Mouse (Mus musculus) neural tube, embryonic 10.5 days (tissue): ENCODE data around the gene Thop1.
"Not testable (repeated sequence)": the region's sequence is repeated elsewhere in the genome, so short reads cannot be mapped to it uniquely, and the experiment has no call there.

ENCODE experiments used
- DNase-seq: peaks from one replicate; pipeline ENCODE4 v3.0.0-alpha.2; 2017; ENCODE audit warnings: low spot score; ENCODE audit errors: extremely low spot score

The Thop1 gene

GRCm38 (mm10) chr10:81057406-81058130, 12.3 kb upstream of the Thop1 start:
- no peak for DNase-seq

DNA sequence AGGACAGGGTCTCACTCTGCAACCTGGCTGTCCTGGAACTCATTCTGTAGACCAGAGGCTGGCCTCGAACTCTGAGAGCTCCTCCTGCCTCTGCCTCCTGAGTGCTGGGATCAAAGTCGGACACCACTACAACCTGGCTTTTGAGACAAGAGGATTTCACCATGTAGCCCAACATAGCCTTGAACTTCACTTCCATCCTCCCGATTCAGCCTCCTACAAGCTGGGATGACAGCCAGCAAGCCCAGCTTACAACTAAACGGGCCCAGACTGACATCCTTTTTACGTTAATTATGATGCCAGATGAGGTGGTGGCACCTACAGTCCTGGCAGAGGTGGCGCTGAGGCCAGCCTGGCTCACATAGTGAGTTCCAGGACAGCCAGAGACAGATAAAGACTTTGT, 10.9 kb upstream of the Thop1 start:
- no peak for DNase-seq

- DNase-seq = peak; percentile 97
These were observed 10.0 kb upstream of the Thop1 start, which contains the start of gene Sgta for GRCm38 (mm10) chr10:81059603-81060543. Gene Sgta, minus strand, starts transcription at chr10:81060181.

DNA sequence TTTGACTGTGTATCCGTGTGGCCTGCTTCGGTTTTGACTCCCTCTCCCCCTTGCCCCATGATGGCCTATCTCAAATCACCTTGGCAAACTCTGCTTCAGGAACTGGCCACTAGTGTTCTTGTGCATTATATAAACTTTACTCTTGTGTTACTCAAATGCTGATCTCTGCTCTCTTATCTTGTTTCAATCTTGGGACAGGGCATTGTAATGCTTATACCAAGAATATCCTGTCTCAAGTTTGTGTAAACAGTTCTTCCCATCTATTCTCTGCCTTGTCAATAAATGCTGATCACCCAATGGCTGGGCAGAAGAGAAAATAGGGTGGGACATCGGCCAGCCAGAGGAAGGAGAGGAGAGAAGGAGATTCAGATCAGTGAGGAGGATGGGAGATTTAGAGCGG, 7.1 kb upstream of the Thop1 start:
- no peak for DNase-seq

DNA sequence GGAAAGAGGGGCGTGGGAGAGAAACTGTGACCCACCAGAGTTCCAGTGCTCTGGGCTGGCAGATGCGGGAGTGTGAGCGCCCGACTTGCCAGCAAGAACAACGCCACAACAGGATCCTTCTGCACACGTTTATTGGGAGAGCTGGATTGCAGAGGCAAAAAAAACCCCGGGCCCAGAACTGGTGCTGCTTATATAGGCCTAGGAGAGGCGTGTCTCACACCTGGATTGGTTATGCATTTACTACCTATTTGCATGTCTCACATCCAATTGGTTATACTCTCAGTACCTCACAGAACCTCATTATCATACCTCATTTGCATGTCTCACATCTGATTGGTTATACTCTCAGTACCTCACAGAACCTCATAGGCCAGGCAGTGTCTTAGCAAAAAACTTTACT, 5.3 kb upstream of the Thop1 start:
- DNase-seq = not testable (repeated sequence)

DNA sequence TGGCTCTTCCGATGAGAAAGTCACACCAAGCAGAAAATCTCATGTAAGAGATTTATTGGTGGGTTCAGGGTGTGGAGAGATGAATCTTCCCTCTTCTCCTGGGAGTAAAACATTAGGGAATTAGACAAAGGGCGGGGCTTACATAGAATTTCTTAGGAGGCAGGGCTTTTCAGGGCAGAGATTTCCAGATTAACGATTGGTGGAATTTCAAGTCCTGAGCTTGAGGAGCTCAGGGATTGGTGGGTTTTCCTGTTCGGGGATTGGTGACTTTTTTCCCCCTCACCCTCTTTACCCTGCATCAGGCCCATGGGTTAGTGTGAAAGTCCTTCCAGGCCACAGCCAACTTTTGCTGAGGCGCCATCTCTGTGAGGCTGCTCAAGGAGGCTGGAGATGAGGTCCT, 1.1 kb upstream of the Thop1 start:
- no peak for DNase-seq

DNA sequence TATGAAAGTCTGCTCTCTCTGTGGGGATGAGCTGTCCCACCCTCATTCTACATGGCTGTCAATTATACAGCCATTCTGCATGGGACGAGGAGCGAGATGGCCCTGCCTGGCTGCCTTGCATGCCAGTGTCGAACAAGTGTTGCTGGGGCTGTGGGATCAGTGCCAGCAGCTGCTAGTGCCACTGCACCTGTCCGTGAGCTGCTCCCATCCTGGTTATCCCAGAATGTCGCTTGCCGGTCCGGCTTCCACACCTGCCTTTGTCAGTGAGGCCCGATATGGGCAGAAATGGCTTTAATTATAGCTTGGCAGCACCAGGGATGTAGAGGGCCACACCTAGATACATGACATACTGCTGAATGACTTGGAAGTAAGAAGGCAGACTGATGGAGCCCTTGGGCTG, 2.5 kb downstream of the Thop1 start:
- DNase-seq = no peak

GRCm38 (mm10) chr10:81073464-81073863, 3.6 kb downstream of the Thop1 start:
- DNase-seq = no peak

GRCm38 (mm10) chr10:81075734-81076133, 5.9 kb downstream of the Thop1 start:
- DNase-seq = no peak

DNA sequence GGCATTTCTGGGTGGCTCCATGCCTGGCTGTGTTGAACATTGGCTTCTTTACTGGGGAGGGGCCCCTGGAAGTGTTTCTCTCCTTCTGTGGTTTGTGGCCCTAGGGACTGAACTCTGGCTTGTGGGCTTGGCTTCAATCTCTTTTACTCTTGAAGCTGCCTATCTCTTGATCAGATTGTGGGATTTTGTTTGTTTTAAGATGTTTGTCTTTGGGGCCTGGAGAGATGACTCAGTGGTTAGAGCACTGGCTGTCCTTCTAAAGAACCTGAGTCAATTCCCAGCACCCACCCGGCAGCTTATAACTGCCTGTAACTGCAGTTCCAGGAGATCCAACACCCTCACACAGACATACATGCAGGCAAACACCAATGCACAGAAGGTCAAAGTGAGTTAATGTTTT, 6.5 kb downstream of the Thop1 start:
- no peak for DNase-seq

DNA sequence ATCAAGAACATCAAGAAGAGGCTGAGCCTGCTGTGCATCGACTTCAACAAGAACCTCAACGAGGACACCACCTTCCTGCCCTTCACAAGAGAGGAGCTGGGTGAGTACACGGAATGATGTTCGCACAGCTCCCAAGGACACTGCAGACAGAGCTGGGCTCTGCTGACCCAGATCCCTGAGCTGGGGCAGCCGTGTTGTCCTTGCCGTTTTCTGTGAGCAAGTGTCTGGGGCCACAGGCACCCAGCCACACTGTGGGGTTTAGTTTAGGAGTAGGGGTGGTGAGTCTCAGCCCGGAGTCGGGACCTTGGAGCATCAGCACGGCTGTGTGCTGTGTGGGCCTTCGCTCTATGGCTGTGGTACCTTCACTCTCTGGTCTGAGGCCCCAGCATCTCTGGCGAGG, 8.1 kb downstream of the Thop1 start:
- no peak for DNase-seq

GRCm38 (mm10) chr10:81080008-81080655, 10.3 kb downstream of the Thop1 start:
- DNase-seq = no peak

GRCm38 (mm10) chr10:81082168-81082960, 12.5 kb downstream of the Thop1 start:
- DNase-seq = peak; percentile 67

DNA sequence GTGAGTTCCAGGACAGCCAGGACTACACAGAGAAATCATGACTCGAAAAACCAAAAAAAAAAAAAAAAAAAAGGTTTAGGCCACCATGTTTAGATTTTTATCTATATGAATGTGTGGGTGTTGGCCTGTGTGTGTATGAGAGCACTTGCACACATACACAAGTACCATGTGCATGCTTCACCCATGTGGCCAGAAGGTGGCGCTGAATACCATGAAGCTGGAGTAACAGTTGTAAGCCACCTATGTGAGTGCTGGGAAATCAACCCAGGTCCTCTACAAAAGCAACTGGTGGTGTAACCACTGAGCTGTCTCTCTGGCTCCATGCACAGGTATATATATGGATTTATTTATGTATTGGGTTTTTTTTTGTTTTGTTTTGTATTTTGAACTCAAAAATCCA, 17.2 kb downstream of the Thop1 start:
- DNase-seq = no peak

GRCm38 (mm10) chr10:81089216-81089615, 19.4 kb downstream of the Thop1 start:
- DNase-seq = no peak

DNA sequence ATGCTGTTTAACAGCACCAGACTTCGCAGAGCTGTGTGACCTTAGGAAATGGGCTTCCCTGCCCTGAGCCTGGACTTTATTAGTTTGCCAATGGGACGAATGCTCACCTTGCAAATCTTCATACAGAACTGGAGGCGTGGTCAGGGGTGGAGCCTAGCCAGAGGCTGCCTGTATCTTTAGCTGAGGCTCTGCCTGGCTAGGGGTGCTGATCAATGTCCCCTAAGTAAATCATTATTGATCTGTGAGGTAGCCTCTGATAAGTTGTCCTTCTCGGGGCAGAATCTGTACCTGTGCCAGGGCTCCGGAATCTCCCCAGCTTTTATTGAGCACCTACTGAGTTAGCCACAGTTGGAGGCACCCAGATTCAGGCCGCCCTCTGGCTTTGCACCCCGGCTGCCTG, 20.8 kb downstream of the Thop1 start:
- no peak for DNase-seq

GRCm38 (mm10) chr10:81092465-81093250, 22.8 kb downstream of the Thop1 start:
- DNase-seq = no peak

- no peak for DNase-seq
These were observed 25.3 kb downstream of the Thop1 start for GRCm38 (mm10) chr10:81094931-81095678.

GRCm38 (mm10) chr10:81105565-81106112, 35.8 kb downstream of the Thop1 start, which contains the start of gene Map2k2:
Gene Map2k2, plus strand, starts transcription at chr10:81105915.
- DNase-seq = no peak
